9 mouse cellular contexts compared by ENCODE assay signal in the genomic region with DNA sequence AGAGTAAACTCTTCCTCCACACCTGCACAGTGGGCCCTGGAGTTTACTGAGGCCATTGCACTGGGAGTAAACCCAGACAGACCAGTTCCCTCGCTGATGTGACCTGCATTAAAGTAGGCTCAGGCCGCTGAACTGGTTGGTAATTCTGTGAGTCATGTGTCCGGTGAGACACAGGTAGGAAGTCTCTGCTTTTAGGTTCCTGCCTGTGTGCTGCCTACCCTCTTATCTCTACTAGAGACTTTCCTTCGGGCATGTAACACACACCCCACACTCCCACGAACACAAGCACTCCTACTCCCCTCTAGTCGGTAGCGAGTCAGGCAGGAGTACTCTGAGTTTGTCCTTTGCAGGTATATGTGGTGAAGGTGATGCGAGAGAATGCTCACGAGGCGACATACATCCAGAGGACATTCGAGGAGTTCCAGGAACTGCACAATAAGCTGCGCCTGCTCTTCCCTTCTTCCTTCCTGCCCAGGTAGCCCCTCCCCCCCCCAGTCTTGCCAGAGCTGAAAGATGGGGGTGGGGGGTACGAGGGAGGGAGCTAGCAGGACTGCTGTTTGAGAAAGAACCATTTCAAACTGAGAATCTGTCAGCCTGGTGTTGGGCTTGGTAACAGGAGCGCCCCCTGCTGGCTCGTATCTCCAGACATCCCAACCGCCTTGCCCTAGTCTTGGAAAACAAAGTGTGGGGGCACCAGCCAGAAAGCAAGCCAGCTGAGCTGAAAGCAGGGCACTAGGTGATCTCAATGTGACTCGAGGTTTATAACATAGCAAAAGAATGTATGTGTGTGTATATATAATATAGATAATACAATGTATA. TPM values are rescaled to one million over a fixed set of nuclear protein-coding genes. Genes with fewer than 3 reads are reported as not detected.
A peak's percentile ranks its signal among the peaks of the same experiment; 100 is the strongest.
DNase-seq lines count a peak whose midpoint lies in the region; ATAC-seq lines count a peak whose summit lies in the region.
"Had no signal": no experiment of that assay in that cellular context is flagged by ENCODE, and none has a peak within 500 bp of the region (broad histone marks: within the 10 kb centered on the region; RNA-seq: fewer than 3 reads in every experiment).

No protein-coding gene starts in this region.

- H3K27ac ChIP-seq in embryonic facial prominence, embryonic 10.5 days (replicated peaks): no peak overlapping the region
- H3K27ac ChIP-seq in liver, embryonic 13.5 days: no peak overlapping the region
- H3K27ac ChIP-seq: heart, embryonic 13.5 days had no signal

- H3K9me3 ChIP-seq in embryonic facial prominence, embryonic 10.5 days: no peaks in the 10 kb centered on the region
- no peaks in the 10 kb centered on the region for H3K9me3 ChIP-seq in liver, embryonic 13.5 days (replicated peaks)
- H3K9me3 ChIP-seq: heart, embryonic 13.5 days had no signal

- H3K9ac ChIP-seq in liver, embryonic 13.5 days: no peak overlapping the region
- H3K9ac ChIP-seq: heart, embryonic 13.5 days had no signal

- peaks cover 5% of the 10 kb centered on the region for H3K4me1 ChIP-seq in embryonic facial prominence, embryonic 10.5 days
- H3K4me1 ChIP-seq in liver, embryonic 13.5 days (replicated peaks): peaks cover 6% of the 10 kb centered on the region
- H3K4me1 ChIP-seq: heart, embryonic 13.5 days had no signal

- H3K4me3 ChIP-seq in embryonic facial prominence, embryonic 10.5 days: no peak overlapping the region
- no peak overlapping the region for H3K4me3 ChIP-seq in liver, embryonic 13.5 days (replicated peaks)
- H3K4me3 ChIP-seq: heart, embryonic 13.5 days had no signal

- 38% methylated on average over 17 of the region's 17 CpGs for WGBS in embryonic facial prominence, embryonic 10.5 days
- WGBS in liver, embryonic 13.5 days (ENCODE audit: insufficient replicate concordance): 36% methylated on average over 17 of the region's 17 CpGs

- no peaks in the 10 kb centered on the region for H3K27me3 ChIP-seq in embryonic facial prominence, embryonic 10.5 days (replicated peaks; ENCODE audit: low read depth, poor library complexity, severe bottlenecking)
- H3K27me3 ChIP-seq in liver, embryonic 13.5 days: no peaks in the 10 kb centered on the region
- H3K27me3 ChIP-seq: heart, embryonic 13.5 days had no signal

- H3K36me3 ChIP-seq in embryonic facial prominence, embryonic 10.5 days (replicated peaks): peaks cover 94% of the 10 kb centered on the region
- 0 out of 2 replicates have a peak, but pooled peaks cover 10% of the 10 kb centered on the region for H3K36me3 ChIP-seq in liver, embryonic 13.5 days

- ATAC-seq in liver, embryonic 13.5 days (ENCODE audit: low read depth): peak; percentile 46; the same call in 1 of the 2 replicates

- H3K4me2 ChIP-seq in liver, embryonic 13.5 days: no peak overlapping the region
- H3K4me2 ChIP-seq: heart, embryonic 13.5 days had no signal

- peak; percentile 68 for DNase-seq in CD4-positive helper T cell, adult 2 months (ENCODE audit: low read depth, low spot score)
- peak; percentile 45 for DNase-seq in adrenal gland, adult 8-10 months
- peak; percentile 87 for DNase-seq in embryonic facial prominence, embryonic 10.5 days (ENCODE audit: low spot score)
- DNase-seq in heart, adult 8-10 months (ENCODE audit: low spot score): peak; percentile 74
- peak; percentile 89 for DNase-seq in kidney, postnatal 10 days
- DNase-seq in liver, embryonic 13.5 days: peak; percentile 59
- DNase-seq in ovary, postnatal 36 days (ENCODE audit: low spot score): peak; percentile 70
- peak; percentile 46 to 79 for DNase-seq in thymus, postnatal 10 days (ENCODE audit: low spot score in 2 of 2)

RNA-seq across cellular contexts. Expression of a gene that starts 29.8 kb away (rescaled TPM):
- 10 to 100 TPM; 67.1 to 80.6 (median 71.1) TPM for total RNA-seq in adrenal gland, adult 8-10 months (2022)
- 49.4 and 57.3 TPM in 2 replicates for polyA plus RNA-seq in embryonic facial prominence, embryonic 10.5 days (2016; fragmentation: Nextera tagmentation; extraction: Ambion mirVana)
- total RNA-seq in heart, adult 8-10 months (2022): 10 to 100 TPM; 20.8 to 24.3 (median 21.7) TPM
- polyA plus RNA-seq in liver, embryonic 13.5 days (2015; fragmentation: Nextera tagmentation; extraction: Ambion mirVana): 35.8 and 49.1 TPM in 2 replicates

RNA-seq across cellular contexts. Expression of a gene that starts 55.7 kb away (rescaled TPM):
- total RNA-seq in adrenal gland, adult 8-10 months (2022): 10 to 100 TPM in 2 of 4 experiments, 1 to 10 TPM in 2; 6.1 to 12.5 (median 8.5) TPM
- 8.6 and 10.5 TPM in 2 replicates for polyA plus RNA-seq in embryonic facial prominence, embryonic 10.5 days (2016; fragmentation: Nextera tagmentation; extraction: Ambion mirVana)
- total RNA-seq in heart, adult 8-10 months (2022): 10 to 100 TPM; 19.2 to 20.8 (median 19.9) TPM
- polyA plus RNA-seq in liver, embryonic 13.5 days (2015; fragmentation: Nextera tagmentation; extraction: Ambion mirVana): 0.82 and 1.2 TPM in 2 replicates
